Mouse (Mus musculus) lung, embryonic 16.5 days (tissue): ENCODE data around the gene Zdhhc20. TPM values are rescaled to one million over a fixed set of nuclear protein-coding genes. Genes with fewer than 3 reads are reported as not detected.

Source experiments
- ATAC-seq: fragments of 200-750 bp; cut with Nextera tagmentation; 2 replicates; pipeline ENCODE4 v1.8.0; 2017; ENCODE audit warnings: low read depth, mild to moderate bottlenecking, moderate library complexity
- H3K27ac ChIP-seq: fragments of 300-500 bp; sonication (generic); 2 replicates; pipeline ENCODE4 v1.5.1; 2014; ENCODE audit warnings: mild to moderate bottlenecking, control low read depth, low read length
- H3K27me3 ChIP-seq: fragments of 300-500 bp; sonication (generic); 2 replicates; pipeline ENCODE4 v1.6.1; 2014; ENCODE audit warnings: low read depth, low read length, mixed read lengths; ENCODE audit not compliant: control insufficient read depth, insufficient read depth
- H3K36me3 ChIP-seq: fragments of 300-500 bp; sonication (generic); 2 replicates; pipeline ENCODE4 v1.6.1; 2014; ENCODE audit warnings: low read length; ENCODE audit not compliant: control insufficient read depth, insufficient read depth
- H3K4me1 ChIP-seq: fragments of 300-500 bp; sonication (generic); replicated peaks from 2 replicates; pipeline ENCODE4 v1.6.1; 2014; ENCODE audit warnings: low read length, mixed read lengths; ENCODE audit not compliant: control insufficient read depth, insufficient read depth
- H3K4me2 ChIP-seq: fragments of 300-500 bp; sonication (generic); 2 replicates; pipeline ENCODE4 v1.6.1; 2014; ENCODE audit warnings: low read depth, low read length, control low read depth
- H3K4me3 ChIP-seq: fragments of 300-500 bp; sonication (generic); 2 replicates; pipeline ENCODE4 v1.5.1; 2014; ENCODE audit warnings: mild to moderate bottlenecking, low read length, control low read depth
- H3K9ac ChIP-seq: fragments of 300-500 bp; sonication (generic); 2 replicates; pipeline ENCODE4 v1.6.1; 2014; ENCODE audit warnings: low read length, control low read depth
- H3K9me3 ChIP-seq: fragments of 300-500 bp; sonication (generic); 2 replicates; pipeline ENCODE4 v1.6.1; 2016; ENCODE audit warnings: low read length; ENCODE audit not compliant: control insufficient read depth
- WGBS: fragments of 180-500 bp; shearing (Covaris S2); extraction: QIAGEN DNeasy Blood & Tissue Kit; methylation state at CpG from one replicate; pipeline ENCODE4 v1.1.7; 2014; 5-methylcytosine and 5-hydroxymethylcytosine counted together
- microRNA-seq: library from miRNA; unstranded; fragments of <30 nt; microRNA quantifications from one replicate; pipeline ENCODE4, GENCODE M21; 2016
- polyA plus RNA-seq: library from polyadenylated mRNA; unstranded; fragments of >200 nt; fragmentation: Nextera tagmentation; extraction: Ambion mirVana; gene quantifications from 2 replicates; pipeline ENCODE4 v1.2.1, GENCODE M21; 2015

Gene Zdhhc20
- polyA plus RNA-seq, 1 experiment from 2014 or later = 76.2 TPM

DNA sequence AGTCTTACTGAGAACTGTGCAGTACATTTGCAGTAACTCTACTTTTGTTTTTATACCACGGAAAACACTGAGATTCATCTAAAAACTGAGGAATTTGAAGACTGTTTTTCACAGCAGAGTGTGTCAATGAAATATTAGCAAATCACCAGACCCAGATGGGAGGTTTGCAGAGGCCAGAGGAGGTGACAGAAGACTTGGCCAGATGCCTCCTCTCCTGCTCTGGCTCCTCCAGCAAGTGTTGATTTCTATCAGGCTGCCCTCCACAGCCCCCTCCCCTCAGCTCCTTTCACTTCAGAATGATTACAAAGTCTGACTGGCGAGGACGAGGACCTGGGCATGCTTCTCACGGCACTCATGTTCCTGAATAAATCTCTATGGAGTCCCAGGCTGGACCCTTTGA lies 102.7 kb downstream of the Zdhhc20 start:
- no peaks in the 10 kb centered on the region for H3K9me3 ChIP-seq
- 32% methylated on average over 4 of the region's 4 CpGs for WGBS
- H3K4me1 ChIP-seq = no peaks in the 10 kb centered on the region
- H3K9ac ChIP-seq = no peak overlapping the region
- no peaks in the 10 kb centered on the region for H3K27me3 ChIP-seq
- ATAC-seq = no peak
- H3K4me3 ChIP-seq = no peak overlapping the region
- H3K36me3 ChIP-seq = no peaks in the 10 kb centered on the region
- no peak overlapping the region for H3K27ac ChIP-seq
- H3K4me2 ChIP-seq = no peak overlapping the region

Small RNAs within 50 kb of the gene (microRNA-seq; reads per million reads assigned to microRNA genes)
- not detected for gene Mir3077

Other genes with a start within 250 kb of the Zdhhc20 start
- gene Xpo4, start 224.8 kb downstream of the Zdhhc20 start, polyA plus RNA-seq = 19.7 and 19.8 TPM in 2 replicates
- gene Gm49361, start 144.2 kb downstream of the Zdhhc20 start, polyA plus RNA-seq = not detected in 2 replicates
- 25.2 and 25.9 TPM in 2 replicates for gene Lats2, start 131.9 kb downstream of the Zdhhc20 start, polyA plus RNA-seq
- gene Sap18, start 92.1 kb downstream of the Zdhhc20 start, polyA plus RNA-seq = 17.7 and 25.1 TPM in 2 replicates
- 38.0 and 43.8 TPM in 2 replicates for gene Ska3, start 64.1 kb downstream of the Zdhhc20 start, polyA plus RNA-seq
- gene Mrpl57, start 64.0 kb downstream of the Zdhhc20 start, polyA plus RNA-seq = 148 and 151 TPM in 2 replicates
- 74.1 and 74.9 TPM in 2 replicates for gene Micu2, start 109.0 kb upstream of the Zdhhc20 start, polyA plus RNA-seq
- 9.7 and 10.7 TPM in 2 replicates for gene Fgf9, start 180.3 kb upstream of the Zdhhc20 start, polyA plus RNA-seq